Mouse (Mus musculus): ENCODE measurements around the gene Gadl1. TPM values are rescaled to one million over a fixed set of nuclear protein-coding genes. Genes with fewer than 3 reads are reported as not detected.

Gene Gadl1
- total and polyA plus RNA-seq, 3 experiments: 0.06 to 0.08 TPM; not detected in 1

DNA sequence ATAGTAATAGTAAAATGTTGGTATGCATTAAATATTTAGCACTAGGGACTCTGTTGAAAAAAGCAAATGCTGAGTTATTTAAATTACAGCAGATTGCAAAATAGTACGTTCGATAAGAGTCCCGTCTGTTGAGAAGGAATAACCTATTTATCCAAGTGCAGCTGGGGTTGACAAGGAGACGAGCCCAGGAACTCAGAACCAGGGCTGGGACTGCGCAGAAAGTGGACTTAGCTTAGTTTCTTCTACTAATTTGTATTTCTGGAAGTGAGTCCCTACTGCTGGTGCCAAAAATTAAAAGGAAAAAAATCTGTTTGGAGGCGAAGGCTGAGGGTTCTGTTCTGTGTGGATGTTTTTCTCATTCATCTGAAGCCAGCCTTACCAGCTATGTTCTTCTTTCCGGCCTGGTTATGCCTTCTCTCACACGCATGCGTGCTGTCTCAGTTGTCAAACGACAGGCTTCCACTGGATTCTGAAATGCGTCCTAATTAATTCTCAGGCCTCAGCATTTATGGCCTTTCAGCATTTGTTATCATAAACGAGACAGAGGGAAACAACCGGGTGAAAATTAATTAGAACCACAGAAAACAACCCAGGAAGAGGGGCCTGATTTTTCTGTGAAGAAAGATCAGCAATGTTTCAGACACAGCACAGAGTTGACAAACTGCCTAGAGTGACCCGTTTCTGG, 6.5 kb downstream of the Gadl1 start:
- no peaks in the 10 kb centered on the region for H3K27me3 ChIP-seq (ENCODE audit: control insufficient read depth in 1 of 2, insufficient read depth in 2 of 2, low read length in 2 of 2)
- H3K9ac ChIP-seq (ENCODE audit: control insufficient read depth, low read depth, low read length, poor library complexity, severe bottlenecking): no peak overlapping the region
- no peak overlapping the region for H3K27ac ChIP-seq (ENCODE audit: control insufficient read depth, low read depth, low read length)
- H3K4me3 ChIP-seq (ENCODE audit: control insufficient read depth in 1 of 2, insufficient read depth in 1 of 2, low read depth in 2 of 2, low read length in 2 of 2): no peak overlapping the region
- TF ChIP-seq POLR2AphosphoS5 (IDR thresholded peaks at IDR 0.05; ENCODE audit: borderline replicate concordance, low read depth, low read length) (no peak), CHD1 (IDR thresholded peaks at IDR 0.05; ENCODE audit: low read depth, low read length) (no peak), ETS1 (IDR thresholded peaks at IDR 0.05; ENCODE audit: low read depth, low read length) (no peak), RCOR1 (IDR thresholded peaks at IDR 0.05; ENCODE audit: low read depth, low read length) (no peak), CTCF (IDR thresholded peaks at IDR 0.05 in 2 of 3, conservative IDR thresholded peaks at IDR 0.05 in 1 of 3; ENCODE audit: control insufficient read depth in 1 of 3, insufficient read depth in 1 of 3, low read depth in 2 of 3, low read length in 3 of 3, poor library complexity in 1 of 3, severe bottlenecking in 1 of 3) (no peak), MXI1 (IDR thresholded peaks at IDR 0.05; ENCODE audit: low read depth, low read length) (no peak), ZMIZ1 (IDR thresholded peaks at IDR 0.05; ENCODE audit: low read depth, low read length) (no peak), POLR2A (IDR thresholded peaks at IDR 0.05; ENCODE audit: control insufficient read depth in 1 of 2, insufficient read depth in 1 of 2, low read depth in 1 of 2, low read length in 2 of 2, poor library complexity in 1 of 2) (no peak), ZKSCAN1 (IDR thresholded peaks at IDR 0.05; ENCODE audit: low read depth, low read length) (no peak), MAZ (IDR thresholded peaks at IDR 0.05; ENCODE audit: low read depth, low read length) (no peak)
- no peaks in the 10 kb centered on the region for H3K36me3 ChIP-seq (ENCODE audit: control insufficient read depth in 1 of 2, insufficient read depth in 2 of 2, low read length in 2 of 2)
- H3K9me3 ChIP-seq (replicated peaks; ENCODE audit: insufficient read depth, low read length): no peaks in the 10 kb centered on the region
- no peak for DNase-seq (ENCODE audit: low read depth, low spot score)
- no peaks in the 10 kb centered on the region for H3K4me1 ChIP-seq (ENCODE audit: control insufficient read depth in 1 of 2, insufficient read depth in 2 of 2, low read length in 2 of 2)
- no peaks in the 10 kb centered on the region for H3K79me2 ChIP-seq (ENCODE audit: control insufficient read depth, insufficient read depth, low read length, poor library complexity)

- H3K79me2 ChIP-seq (ENCODE audit: control insufficient read depth, insufficient read depth, low read length, poor library complexity): no peaks in the 10 kb centered on the region
- no peaks in the 10 kb centered on the region for H3K4me1 ChIP-seq (ENCODE audit: control insufficient read depth in 1 of 2, insufficient read depth in 2 of 2, low read length in 2 of 2)
- no peaks in the 10 kb centered on the region for H3K36me3 ChIP-seq (ENCODE audit: control insufficient read depth in 1 of 2, insufficient read depth in 2 of 2, low read length in 2 of 2)
- no peaks in the 10 kb centered on the region for H3K9me3 ChIP-seq (replicated peaks; ENCODE audit: insufficient read depth, low read length)
- no peaks in the 10 kb centered on the region for H3K27me3 ChIP-seq (ENCODE audit: control insufficient read depth in 1 of 2, insufficient read depth in 2 of 2, low read length in 2 of 2)
- DNase-seq (ENCODE audit: low read depth, low spot score): no peak
- no peak overlapping the region for H3K9ac ChIP-seq (ENCODE audit: control insufficient read depth, low read depth, low read length, poor library complexity, severe bottlenecking)
- no peak for TF ChIP-seq SMC3 (IDR thresholded peaks at IDR 0.05; ENCODE audit: low read depth, low read length)
- no peak for TF ChIP-seq HCFC1 (IDR thresholded peaks at IDR 0.05; ENCODE audit: low read depth, low read length)
- TF ChIP-seq RCOR1 (IDR thresholded peaks at IDR 0.05; ENCODE audit: low read depth, low read length): no peak
- no peak for TF ChIP-seq EP300 (IDR thresholded peaks at IDR 0.05; ENCODE audit: low read depth in 1 of 2, low read length in 2 of 2)
- TF ChIP-seq KAT2A (conservative IDR thresholded peaks at IDR 0.05; ENCODE audit: low read depth, low read length): no peak
- no peak for TF ChIP-seq ELF1 (IDR thresholded peaks at IDR 0.05; ENCODE audit: low read depth, low read length)
- TF ChIP-seq ETS1 (IDR thresholded peaks at IDR 0.05; ENCODE audit: low read depth, low read length): no peak
- no peak for TF ChIP-seq TCF12 (IDR thresholded peaks at IDR 0.05; ENCODE audit: low read depth, low read length)
- no peak for TF ChIP-seq TAL1 (IDR thresholded peaks at IDR 0.05; ENCODE audit: low read length)
- TF ChIP-seq NRF1 (IDR thresholded peaks at IDR 0.05; ENCODE audit: insufficient read depth, low read depth, low read length, poor library complexity, severe bottlenecking): no peak
- TF ChIP-seq POLR2AphosphoS2 (IDR thresholded peaks at IDR 0.05; ENCODE audit: low read length): no peak
- no peak for TF ChIP-seq ZMIZ1 (IDR thresholded peaks at IDR 0.05; ENCODE audit: low read depth, low read length)
- no peak for TF ChIP-seq TBP (IDR thresholded peaks at IDR 0.05; ENCODE audit: low read depth, low read length)
- TF ChIP-seq MAFK (IDR thresholded peaks at IDR 0.05; ENCODE audit: borderline replicate concordance, low read depth, low read length): no peak
- no peak for TF ChIP-seq POLR2AphosphoS5 (IDR thresholded peaks at IDR 0.05; ENCODE audit: borderline replicate concordance, low read depth, low read length)
- TF ChIP-seq SIN3A (IDR thresholded peaks at IDR 0.05; ENCODE audit: low read length): no peak
- no peak overlapping the region for H3K4me3 ChIP-seq (ENCODE audit: control insufficient read depth in 1 of 2, insufficient read depth in 1 of 2, low read depth in 2 of 2, low read length in 2 of 2)
- H3K27ac ChIP-seq (ENCODE audit: control insufficient read depth, low read depth, low read length): no peak overlapping the region
These were observed 10.5 kb downstream of the Gadl1 start for GRCm38 (mm10) chr9:115919736-115920135.
